Mouse (Mus musculus) midbrain, postnatal 0 days (tissue): ENCODE data around the gene Itgal. TPM values are rescaled to one million over a fixed set of nuclear protein-coding genes. Genes with fewer than 3 reads are reported as not detected.

Experiments
- ATAC-seq: fragments of 200-750 bp; cut with Nextera tagmentation; 2 replicates; pipeline ENCODE4 v1.8.0; 2017; ENCODE audit warnings: moderate number of reproducible peaks, mild to moderate bottlenecking, moderate TSS enrichment, moderate library complexity; ENCODE audit not compliant: low FRiP score
- DNase-seq: peaks from one replicate; pipeline ENCODE4 v3.0.0-alpha.2; 2015; ENCODE audit warnings: low spot score
- H3K27ac ChIP-seq: fragments of 300-500 bp; sonication (generic); 2 replicates; pipeline ENCODE4 v1.5.1; 2014; ENCODE audit warnings: low read depth, mild to moderate bottlenecking, low read length, mixed read lengths
- H3K27me3 ChIP-seq: fragments of 300-500 bp; sonication (generic); 2 replicates; pipeline ENCODE4 v1.6.1; 2014; ENCODE audit warnings: low read length, control low read depth, mixed read lengths; ENCODE audit not compliant: insufficient read depth
- H3K36me3 ChIP-seq: fragments of 300-500 bp; sonication (generic); 2 replicates; pipeline ENCODE4 v1.6.1; 2014; ENCODE audit warnings: low read length, control low read depth, mixed read lengths; ENCODE audit not compliant: insufficient read depth
- H3K4me1 ChIP-seq: fragments of 300-500 bp; sonication (generic); 2 replicates; pipeline ENCODE4 v1.6.1; 2014; ENCODE audit warnings: mild to moderate bottlenecking, control low read depth, antibody characterized with exemption, low read length, mixed read lengths; ENCODE audit not compliant: insufficient read depth
- H3K4me2 ChIP-seq: fragments of 300-500 bp; sonication (generic); 2 replicates; pipeline ENCODE4 v1.6.1; 2014; ENCODE audit warnings: low read depth, mild to moderate bottlenecking, low read length, mixed read lengths; ENCODE audit not compliant: poor library complexity, severe bottlenecking
- H3K4me3 ChIP-seq: fragments of 300-500 bp; sonication (generic); 2 replicates; pipeline ENCODE4 v1.5.1; 2014; ENCODE audit warnings: low read depth, mild to moderate bottlenecking, low read length, moderate library complexity
- H3K9ac ChIP-seq: fragments of 300-500 bp; sonication (generic); replicated peaks from 2 replicates; pipeline ENCODE4 v1.6.1; 2014; ENCODE audit warnings: mild to moderate bottlenecking, low read length, moderate library complexity, mixed read lengths; ENCODE audit not compliant: poor library complexity, severe bottlenecking
- H3K9me3 ChIP-seq: fragments of 300-500 bp; sonication (generic); 2 replicates; pipeline ENCODE4 v1.6.1; 2016; ENCODE audit warnings: low read length, control low read depth
- CTCF ChIP-seq: IDR thresholded peaks from 2 replicates; pipeline ENCODE4 v1.5.1; 2016; ENCODE audit warnings: antibody characterized with exemption, mild to moderate bottlenecking
- WGBS: fragments of 180-500 bp; shearing (Covaris S2); extraction: QIAGEN DNeasy Blood & Tissue Kit; methylation state at CpG from one replicate; pipeline ENCODE4 v1.1.7; 2014; 5-methylcytosine and 5-hydroxymethylcytosine counted together
- polyA plus RNA-seq: library from polyadenylated mRNA; unstranded; fragments of >200 nt; fragmentation: Nextera tagmentation; extraction: Ambion mirVana; gene quantifications from 2 replicates; pipeline ENCODE4 v1.2.1, GENCODE M21; 2015
- total RNA-seq: library from RNA; depleted of rRNA; stranded (reverse); fragments of >200 nt; gene quantifications from 2 replicates; pipeline ENCODE4 v1.2.3, GENCODE M21; 2014

The Itgal gene
- total and polyA plus RNA-seq, 2 experiments from 2014 or later: 0.22 to 0.49 TPM

GRCm38 (mm10) chr7:127263526-127263925 lies 32.5 kb upstream of the Itgal start:
- H3K4me2 ChIP-seq: no peak overlapping the region
- no peaks in the 10 kb centered on the region for H3K9me3 ChIP-seq
- H3K4me3 ChIP-seq: no peak overlapping the region
- no peaks in the 10 kb centered on the region for H3K27me3 ChIP-seq
- H3K9ac ChIP-seq: no peak overlapping the region
- 90% methylated on average over 3 of the region's 3 CpGs for WGBS
- TF ChIP-seq CTCF: no peak
- H3K4me1 ChIP-seq: peaks cover 5% of the 10 kb centered on the region; the same call in 1 of the 2 replicates
- H3K36me3 ChIP-seq: no peaks in the 10 kb centered on the region
- DNase-seq (no peak), ATAC-seq (no peak)
- no peak overlapping the region for H3K27ac ChIP-seq

- H3K4me3 ChIP-seq: no peak overlapping the region
- no peak for ATAC-seq
- no peak overlapping the region for H3K4me2 ChIP-seq
- peaks cover 7% of the 10 kb centered on the region; the same call in 1 of the 2 replicates for H3K36me3 ChIP-seq
- H3K9me3 ChIP-seq: 0 out of 2 replicates have a peak, but pooled peaks cover 5% of the 10 kb centered on the region
- H3K4me1 ChIP-seq: peaks cover 2% of the 10 kb centered on the region; the same call in 1 of the 2 replicates
- no peak overlapping the region for H3K27ac ChIP-seq
- no peak overlapping the region for H3K9ac ChIP-seq
- TF ChIP-seq CTCF: no peak
- 96% methylated on average over 2 of the region's 2 CpGs for WGBS
- no peak for DNase-seq
- no peaks in the 10 kb centered on the region for H3K27me3 ChIP-seq
These were observed 25.8 kb upstream of the Itgal start for GRCm38 (mm10) chr7:127270256-127270655.

- WGBS: 93% methylated on average over 5 of the region's 5 CpGs
- TF ChIP-seq CTCF: no peak
- H3K9ac ChIP-seq: no peak overlapping the region
- peaks cover 2% of the 10 kb centered on the region; the same call in 1 of the 2 replicates for H3K4me1 ChIP-seq
- H3K27ac ChIP-seq: no peak overlapping the region
- H3K4me2 ChIP-seq: no peak overlapping the region
- ATAC-seq: no peak
- no peak overlapping the region for H3K4me3 ChIP-seq
- 0 out of 2 replicates have a peak, but pooled peaks cover 5% of the 10 kb centered on the region for H3K9me3 ChIP-seq
- H3K36me3 ChIP-seq: peaks cover 7% of the 10 kb centered on the region; the same call in 1 of the 2 replicates
- H3K27me3 ChIP-seq: no peaks in the 10 kb centered on the region
- no peak for DNase-seq
These were observed 25.4 kb upstream of the Itgal start for GRCm38 (mm10) chr7:127270666-127271065.

DNA sequence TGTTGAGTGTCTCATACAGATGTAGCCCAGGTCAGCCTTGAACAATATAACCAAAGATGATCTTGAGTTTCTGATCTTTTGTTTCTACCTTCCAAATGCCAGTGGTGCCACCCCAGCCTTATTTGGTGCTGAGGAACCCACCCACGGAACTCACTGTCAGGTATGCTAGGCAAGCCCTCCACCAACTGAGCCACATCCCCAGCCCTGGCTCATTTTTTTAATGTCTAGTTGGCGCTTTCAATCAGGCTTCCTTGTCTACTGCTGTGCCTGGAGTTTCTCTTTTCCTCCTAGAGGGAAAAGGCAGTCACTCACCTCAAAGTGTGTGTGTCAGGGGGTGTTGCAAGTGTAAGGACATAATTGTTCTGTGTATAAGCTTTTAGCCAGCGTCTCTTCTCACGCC lies 25.0 kb upstream of the Itgal start:
- Histone ChIP-seq H3K4me3 (no peak overlapping the region), H3K36me3 (peaks cover 7% of the 10 kb centered on the region; the same call in 1 of the 2 replicates), H3K27me3 (no peaks in the 10 kb centered on the region), H3K4me2 (no peak overlapping the region), H3K9ac (no peak overlapping the region), H3K4me1 (peaks cover 2% of the 10 kb centered on the region; the same call in 1 of the 2 replicates), H3K9me3 (0 out of 2 replicates have a peak, but pooled peaks cover 5% of the 10 kb centered on the region), H3K27ac (no peak overlapping the region)
- DNase-seq (no peak), ATAC-seq (no peak)
- WGBS: 96% methylated on average over 4 of the region's 4 CpGs
- TF ChIP-seq CTCF: no peak

DNA sequence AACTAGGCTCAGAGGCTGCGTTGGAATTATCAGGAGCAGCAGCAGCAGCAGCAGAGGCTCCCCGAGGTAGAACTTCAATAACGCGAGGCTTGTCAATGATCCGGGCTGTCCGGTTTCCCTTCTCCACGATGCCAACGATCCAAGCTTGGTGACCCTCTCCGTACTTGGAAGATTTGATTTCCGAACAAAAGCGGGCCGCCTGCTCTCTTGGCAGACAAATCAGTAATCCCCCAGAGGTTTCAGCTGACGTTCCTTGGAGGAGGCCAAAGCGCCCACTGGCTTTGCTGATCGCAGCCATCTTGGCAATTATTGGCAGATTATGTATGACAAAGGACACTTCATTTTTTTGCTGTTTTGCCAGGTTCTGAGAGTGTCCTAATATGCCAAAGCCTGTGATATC lies 23.5 kb upstream of the Itgal start:
- TF ChIP-seq CTCF: no peak
- Histone ChIP-seq H3K4me1 (peaks cover 2% of the 10 kb centered on the region; the same call in 1 of the 2 replicates), H3K27me3 (no peaks in the 10 kb centered on the region), H3K4me3 (peak overlapping the region; percentile 92), H3K27ac (no peak overlapping the region), H3K36me3 (peaks cover 7% of the 10 kb centered on the region; the same call in 1 of the 2 replicates), H3K4me2 (peak overlapping the region; percentile 82), H3K9me3 (0 out of 2 replicates have a peak, but pooled peaks cover 5% of the 10 kb centered on the region), H3K9ac (no peak overlapping the region)
- ATAC-seq (no peak), DNase-seq (no peak)
- WGBS: 90% methylated on average over 15 of the region's 15 CpGs

DNA sequence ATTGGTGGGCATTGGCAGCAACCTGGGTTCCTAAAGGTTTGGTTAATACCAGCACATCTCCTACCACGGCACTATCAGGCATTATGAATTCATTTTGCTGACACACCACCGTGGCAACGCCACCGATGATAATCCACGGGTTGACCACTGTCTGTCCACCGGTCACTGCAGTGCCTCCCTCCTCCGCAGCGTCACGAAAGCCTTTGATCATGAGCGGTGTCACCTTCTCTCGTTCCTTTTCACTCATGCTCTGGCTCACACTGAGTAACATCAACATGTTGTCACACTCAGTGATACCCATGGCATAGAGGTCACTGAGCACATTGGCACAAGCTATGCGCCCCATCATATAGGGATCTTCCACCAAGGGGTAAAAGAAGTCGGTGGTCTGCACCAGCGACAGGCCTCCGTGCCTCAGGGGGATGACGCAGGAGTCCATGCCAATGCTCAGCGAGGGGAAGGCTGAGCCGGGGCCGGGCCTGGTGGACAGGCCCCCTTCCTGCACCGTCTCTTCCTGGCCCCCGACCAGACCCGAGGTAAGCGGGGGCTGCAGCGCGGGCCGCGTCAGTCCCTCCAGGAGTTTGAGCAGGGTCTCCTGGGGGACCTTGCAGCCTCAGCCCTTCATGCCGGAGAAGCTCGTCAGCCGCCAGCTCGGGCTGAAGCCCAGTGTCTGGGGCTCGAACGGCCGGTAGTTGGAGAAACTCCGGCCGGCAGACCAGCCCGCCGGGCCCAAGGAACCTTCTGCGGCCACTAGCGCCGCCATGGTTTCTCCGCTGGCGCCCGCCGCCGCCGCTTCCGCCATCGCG lies 22.7 kb upstream of the Itgal start:
- H3K36me3 ChIP-seq: peaks cover 7% of the 10 kb centered on the region; the same call in 1 of the 2 replicates
- ATAC-seq (peak; percentile 70), DNase-seq (peak; percentile 40)
- H3K27me3 ChIP-seq: no peaks in the 10 kb centered on the region
- H3K4me3 ChIP-seq: peak overlapping the region; percentile 92
- peaks cover 2% of the 10 kb centered on the region; the same call in 1 of the 2 replicates for H3K4me1 ChIP-seq
- H3K4me2 ChIP-seq: peak overlapping the region; percentile 82
- peak overlapping the region; percentile 89 for H3K9ac ChIP-seq
- peak overlapping the region; percentile 88 for H3K27ac ChIP-seq
- 14% methylated on average over 44 of the region's 50 CpGs for WGBS
- H3K9me3 ChIP-seq: 0 out of 2 replicates have a peak, but pooled peaks cover 5% of the 10 kb centered on the region
- TF ChIP-seq CTCF: no peak
